Mouse (Mus musculus) c-Kit-positive CD71-positive TER-119-negative erythroid progenitor cells, embryonic 14.5 days (primary cell): ENCODE data around the gene B3galt2.
A peak's percentile ranks its signal among the peaks of the same experiment; 100 is the strongest.

ENCODE experiments used
- DNase-seq: peaks from one replicate; pipeline ENCODE4 v3.0.0-alpha.2; 2013; ENCODE audit warnings: low read depth

Gene B3galt2

GRCm38 (mm10) chr1:143702741-143703262 is 62.3 kb downstream of the B3galt2 start, which contains the start of gene Cdc73:
TSS of gene Cdc73 (minus strand) at chr1:143702893.
- peak; percentile 72 for DNase-seq
